Mouse (Mus musculus) neural tube, embryonic 14.5 days (tissue): ENCODE results near the gene Tedc1. TPM values are rescaled to one million over a fixed set of nuclear protein-coding genes. Genes with fewer than 3 reads are reported as not detected.

ENCODE experiments used
- ATAC-seq: fragments of 200-750 bp; cut with Nextera tagmentation; 2 replicates; pipeline ENCODE4 v1.8.0; 2017; ENCODE audit warnings: low read depth, mild to moderate bottlenecking, moderate TSS enrichment, moderate library complexity
- H3K27ac ChIP-seq: fragments of 300-500 bp; sonication (generic); 2 replicates; pipeline ENCODE4 v1.5.1; 2014; ENCODE audit warnings: low read depth, mild to moderate bottlenecking, control low read depth, low read length, moderate library complexity, mixed read lengths
- H3K27me3 ChIP-seq: fragments of 300-500 bp; sonication (generic); 2 replicates; pipeline ENCODE4 v1.6.1; 2014; ENCODE audit warnings: low read length; ENCODE audit not compliant: control insufficient read depth, insufficient read depth
- H3K36me3 ChIP-seq: fragments of 300-500 bp; sonication (generic); 2 replicates; pipeline ENCODE4 v1.6.1; 2014; ENCODE audit warnings: low read length, mixed read lengths; ENCODE audit not compliant: control insufficient read depth, insufficient read depth
- H3K4me1 ChIP-seq: fragments of 300-500 bp; sonication (generic); 2 replicates; pipeline ENCODE4 v1.6.1; 2014; ENCODE audit warnings: low read length; ENCODE audit not compliant: control insufficient read depth, insufficient read depth
- H3K4me2 ChIP-seq: fragments of 300-500 bp; sonication (generic); 2 replicates; pipeline ENCODE4 v1.6.1; 2014; ENCODE audit warnings: mild to moderate bottlenecking, low read depth, low read length, control low read depth
- H3K4me3 ChIP-seq: fragments of 300-500 bp; sonication (generic); 2 replicates; pipeline ENCODE4 v1.5.1; 2014; ENCODE audit warnings: low read depth, low read length, control low read depth, mixed read lengths
- H3K9ac ChIP-seq: fragments of 300-500 bp; sonication (generic); replicated peaks from 2 replicates; pipeline ENCODE4 v1.6.1; 2014; ENCODE audit warnings: low read depth, mild to moderate bottlenecking, control low read depth, low read length, mixed read lengths
- H3K9me3 ChIP-seq: fragments of 300-500 bp; sonication (generic); 2 replicates; pipeline ENCODE4 v1.6.1; 2016; ENCODE audit warnings: low read length; ENCODE audit not compliant: control insufficient read depth
- WGBS: fragments of 180-500 bp; shearing (Covaris S2); extraction: QIAGEN DNeasy Blood & Tissue Kit; methylation state at CpG from one replicate; pipeline ENCODE4 v1.1.7; 2014; 5-methylcytosine and 5-hydroxymethylcytosine counted together
- polyA plus RNA-seq: library from polyadenylated mRNA; unstranded; fragments of >200 nt; fragmentation: Nextera tagmentation; extraction: Ambion mirVana; gene quantifications from 2 replicates; pipeline ENCODE4 v1.2.1, GENCODE M21; 2014

The Tedc1 gene
- polyA plus RNA-seq, 1 experiment from 2014 or later = 17.5 TPM

DNA sequence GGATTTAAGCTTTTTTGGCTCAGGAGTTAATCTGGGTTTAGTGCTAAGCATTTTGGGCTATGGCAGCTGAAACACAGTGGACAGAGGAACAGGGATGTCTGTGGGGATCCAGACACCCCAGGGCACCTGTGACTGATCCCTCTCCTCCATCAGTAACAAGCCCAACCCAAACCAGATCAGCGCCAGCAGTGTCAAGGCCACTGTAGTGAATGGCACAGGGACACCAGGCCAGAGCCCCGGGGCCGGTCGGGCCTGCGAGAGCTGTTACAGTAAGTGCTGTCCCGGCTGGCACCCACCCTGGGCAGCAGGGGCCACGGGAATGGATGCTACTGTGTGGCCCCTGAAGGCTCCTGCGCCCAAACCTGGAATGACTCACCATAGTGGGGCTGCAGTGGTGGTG is 25.5 kb upstream of the Tedc1 start:
- 97% methylated on average over 8 of the region's 8 CpGs for WGBS

DNA sequence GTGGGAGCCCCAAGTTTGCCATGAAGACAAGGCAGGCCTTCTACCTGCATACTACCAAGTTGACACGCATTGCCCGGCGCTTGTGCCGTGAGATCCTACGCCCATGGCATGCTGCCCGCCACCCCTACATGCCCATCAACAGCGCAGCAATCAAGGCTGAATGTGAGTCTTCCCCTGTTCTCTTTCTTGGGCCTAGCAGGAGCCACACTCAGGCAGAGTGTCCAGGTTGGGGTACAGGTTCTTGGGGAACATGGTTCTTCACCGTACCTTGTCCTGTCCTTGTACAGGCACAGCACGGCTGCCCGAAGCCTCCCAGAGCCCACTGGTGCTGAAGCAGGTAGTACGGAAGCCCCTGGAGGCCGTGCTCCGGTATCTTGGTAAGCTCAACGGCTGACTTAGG is 24.6 kb upstream of the Tedc1 start:
- Histone ChIP-seq H3K4me3 (no peak overlapping the region), H3K4me2 (no peak overlapping the region), H3K27me3 (no peaks in the 10 kb centered on the region), H3K9me3 (no peaks in the 10 kb centered on the region), H3K9ac (no peak overlapping the region), H3K36me3 (peaks cover 90% of the 10 kb centered on the region), H3K27ac (no peak overlapping the region), H3K4me1 (no peaks in the 10 kb centered on the region)
- WGBS = 99% methylated on average over 14 of the region's 14 CpGs
- no peak for ATAC-seq

More for the DNA sequence above, 25.5 kb upstream of the Tedc1 start:
- Histone ChIP-seq H3K4me3 (no peak overlapping the region), H3K9ac (no peak overlapping the region), H3K36me3 (peaks cover 88% of the 10 kb centered on the region), H3K27me3 (no peaks in the 10 kb centered on the region), H3K9me3 (no peaks in the 10 kb centered on the region), H3K27ac (no peak overlapping the region), H3K4me1 (no peaks in the 10 kb centered on the region), H3K4me2 (no peak overlapping the region)
- no peak for ATAC-seq

DNA sequence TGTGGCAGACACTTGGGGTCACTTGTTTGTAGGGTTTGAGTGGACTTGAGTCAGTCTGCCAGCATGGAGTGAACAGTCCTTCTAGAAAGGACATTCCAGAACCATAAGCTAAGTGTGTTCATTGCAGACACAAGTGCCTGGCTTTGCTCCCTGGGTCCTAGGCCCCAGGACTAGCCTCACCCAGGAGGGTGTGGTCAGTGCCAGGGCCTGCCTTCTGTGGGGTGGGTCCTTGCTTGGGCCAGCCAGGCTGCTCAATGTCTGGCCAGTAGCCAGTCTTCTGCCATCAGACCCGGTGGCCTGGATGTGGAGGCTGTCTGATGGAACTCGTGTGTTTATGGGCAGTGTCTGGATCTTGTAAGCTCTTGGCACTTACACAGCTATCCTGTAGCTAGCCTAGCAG is 23.7 kb upstream of the Tedc1 start:
- WGBS = 67% methylated on average over 2 of the region's 2 CpGs
- Histone ChIP-seq H3K27ac (no peak overlapping the region), H3K4me3 (no peak overlapping the region), H3K4me2 (no peak overlapping the region), H3K27me3 (no peaks in the 10 kb centered on the region), H3K4me1 (no peaks in the 10 kb centered on the region), H3K36me3 (peaks cover 89% of the 10 kb centered on the region), H3K9ac (no peak overlapping the region), H3K9me3 (no peaks in the 10 kb centered on the region)
- no peak for ATAC-seq

DNA sequence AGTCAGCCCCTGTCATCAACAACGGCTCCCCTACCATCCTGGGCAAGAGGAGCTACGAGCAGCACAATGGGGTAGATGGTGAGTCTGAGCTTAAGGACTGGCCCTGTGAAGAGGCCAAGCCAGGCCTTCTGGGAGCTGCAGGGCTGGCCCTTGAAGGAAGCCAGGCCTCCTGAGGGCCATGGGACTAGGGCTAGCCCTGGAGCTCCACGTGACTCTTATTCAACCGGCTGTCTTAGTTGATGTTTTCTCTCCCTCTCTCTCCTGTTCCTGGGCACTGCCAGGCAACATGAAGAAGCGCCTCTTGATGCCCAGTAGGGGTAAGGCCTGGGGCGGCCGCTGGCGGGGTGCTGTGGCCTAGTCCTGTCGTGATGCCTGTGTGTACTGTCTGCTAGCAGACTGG is 23.0 kb upstream of the Tedc1 start:
- Histone ChIP-seq H3K27me3 (no peaks in the 10 kb centered on the region), H3K4me1 (no peaks in the 10 kb centered on the region), H3K9me3 (no peaks in the 10 kb centered on the region), H3K4me2 (no peak overlapping the region), H3K9ac (no peak overlapping the region), H3K4me3 (no peak overlapping the region), H3K36me3 (peaks cover 83% of the 10 kb centered on the region), H3K27ac (no peak overlapping the region)
- 92% methylated on average over 9 of the region's 9 CpGs for WGBS
- no peak for ATAC-seq

- Histone ChIP-seq H3K9me3 (no peaks in the 10 kb centered on the region), H3K4me1 (peaks cover 2% of the 10 kb centered on the region; the same call in 1 of the 2 replicates), H3K4me3 (no peak overlapping the region), H3K27ac (no peak overlapping the region), H3K9ac (no peak overlapping the region), H3K36me3 (peaks cover 76% of the 10 kb centered on the region), H3K4me2 (no peak overlapping the region), H3K27me3 (no peaks in the 10 kb centered on the region)
- 87% methylated on average over 5 of the region's 5 CpGs for WGBS
- no peak for ATAC-seq
Observed at GRCm38 (mm10) chr12:113133861-113134403, 22.3 kb upstream of the Tedc1 start.

DNA sequence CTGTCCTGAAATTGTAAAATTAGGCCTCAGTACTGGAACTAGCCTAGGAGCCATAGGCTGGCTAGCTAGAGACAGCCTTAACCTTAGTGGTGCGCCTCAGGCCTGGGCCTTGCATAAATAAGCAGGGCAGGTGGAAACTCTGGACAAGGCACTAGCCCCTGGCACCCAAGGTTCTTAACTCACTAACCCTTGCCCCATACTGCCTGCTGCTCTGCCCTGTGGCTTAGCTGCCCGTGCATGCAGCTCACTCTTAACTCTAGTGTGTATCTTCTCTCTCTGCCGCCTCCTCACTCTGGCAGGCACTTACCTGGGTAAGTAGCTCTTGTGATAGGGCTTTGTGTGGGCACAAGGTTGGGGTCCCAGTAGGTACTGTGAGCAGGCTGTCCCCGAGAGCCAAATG is 21.7 kb upstream of the Tedc1 start:
- Histone ChIP-seq H3K27ac (no peak overlapping the region), H3K4me3 (no peak overlapping the region), H3K9ac (no peak overlapping the region), H3K27me3 (no peaks in the 10 kb centered on the region), H3K9me3 (no peaks in the 10 kb centered on the region), H3K4me1 (peaks cover 8% of the 10 kb centered on the region; the same call in 1 of the 2 replicates), H3K4me2 (no peak overlapping the region), H3K36me3 (peaks cover 70% of the 10 kb centered on the region)
- ATAC-seq = no peak
- WGBS = 94% methylated on average over 4 of the region's 4 CpGs

- WGBS = 92% methylated on average over 7 of the region's 7 CpGs
- Histone ChIP-seq H3K27ac (no peak overlapping the region), H3K4me2 (no peak overlapping the region), H3K27me3 (no peaks in the 10 kb centered on the region), H3K36me3 (peaks cover 62% of the 10 kb centered on the region), H3K4me1 (peaks cover 11% of the 10 kb centered on the region; the same call in 1 of the 2 replicates), H3K9ac (no peak overlapping the region), H3K4me3 (no peak overlapping the region), H3K9me3 (no peaks in the 10 kb centered on the region)
- no peak for ATAC-seq
Observed at GRCm38 (mm10) chr12:113135401-113135800, 20.8 kb upstream of the Tedc1 start.

DNA sequence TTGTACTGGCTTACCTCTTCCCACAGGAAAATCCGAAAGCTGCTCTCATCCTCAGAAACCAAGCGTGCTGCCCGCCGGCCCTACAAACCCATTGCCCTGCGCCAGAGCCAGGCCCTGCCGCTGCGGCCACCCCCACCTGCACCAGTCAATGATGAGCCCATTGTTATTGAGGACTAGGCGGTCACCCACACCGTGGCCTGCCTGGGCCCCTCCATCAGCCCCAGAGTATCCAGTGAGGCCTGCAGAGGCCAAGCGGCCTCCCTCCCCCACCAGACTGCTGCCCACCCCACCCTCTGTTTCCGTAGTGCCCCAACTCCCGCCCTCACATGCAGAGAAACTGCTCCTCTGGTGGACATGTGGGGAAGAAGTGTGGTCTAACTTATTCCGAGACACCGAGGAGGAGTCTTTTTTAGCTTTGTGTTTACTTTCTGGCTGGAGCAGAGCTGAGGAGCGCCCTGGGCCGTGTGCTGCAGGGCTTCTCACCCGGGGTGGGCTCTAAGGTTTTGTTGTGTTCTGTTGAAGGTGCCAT is 19.7 kb upstream of the Tedc1 start:
- H3K27me3 ChIP-seq = no peaks in the 10 kb centered on the region
- no peaks in the 10 kb centered on the region for H3K9me3 ChIP-seq
- no peak for ATAC-seq
- no peak overlapping the region for H3K9ac ChIP-seq
- peaks cover 52% of the 10 kb centered on the region for H3K36me3 ChIP-seq
- 76% methylated on average over 17 of the region's 17 CpGs for WGBS
- no peak overlapping the region for H3K27ac ChIP-seq
- H3K4me2 ChIP-seq = no peak overlapping the region
- H3K4me3 ChIP-seq = no peak overlapping the region
- H3K4me1 ChIP-seq = peaks cover 15% of the 10 kb centered on the region; the same call in 1 of the 2 replicates

DNA sequence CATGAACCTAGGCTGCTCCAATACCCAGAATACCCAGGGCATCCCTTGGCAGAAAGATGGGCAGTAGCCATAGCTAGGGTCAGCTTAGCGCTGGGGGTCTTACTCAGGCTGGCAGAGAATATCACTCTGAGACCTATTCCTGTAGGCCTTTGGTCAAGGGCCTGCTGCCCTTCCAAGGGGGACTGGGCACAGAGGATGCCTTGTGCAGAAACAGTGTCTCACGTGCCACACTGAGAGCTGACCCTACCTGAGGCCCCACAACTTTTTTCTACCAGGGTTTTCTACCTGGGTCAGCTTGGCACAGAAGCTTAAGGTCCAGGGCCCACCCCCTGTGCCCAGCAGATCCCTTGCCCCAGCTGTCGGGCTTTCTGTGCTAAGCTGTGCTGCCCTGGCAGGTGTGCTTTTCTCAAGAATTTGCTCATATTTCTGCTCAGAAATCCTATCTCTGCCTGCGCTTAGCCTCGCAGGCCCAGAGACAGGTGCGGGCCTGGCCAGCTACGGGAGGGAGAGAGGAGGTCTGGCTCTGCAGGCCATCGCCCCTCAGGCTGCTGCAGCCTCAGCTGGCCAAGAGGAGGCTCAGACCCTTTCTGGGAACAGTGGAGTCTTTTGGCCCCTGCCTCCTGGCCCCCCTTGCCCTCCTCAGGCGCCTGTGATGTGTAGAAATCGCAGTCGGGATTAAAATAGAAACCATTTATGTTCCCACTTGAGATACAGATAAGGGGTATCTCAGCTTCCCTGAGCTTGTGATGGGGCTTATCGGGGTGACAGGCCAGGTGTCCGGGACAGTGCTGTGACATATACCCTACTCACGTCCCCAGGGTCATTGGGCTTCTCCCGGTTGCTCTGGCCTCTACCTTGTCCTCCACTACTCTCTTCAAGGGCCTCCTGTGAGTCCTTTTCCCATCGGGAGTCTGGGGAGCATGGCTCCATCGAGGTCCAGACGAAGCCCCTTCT is 18.7 kb upstream of the Tedc1 start:
- no peak for ATAC-seq
- H3K36me3 ChIP-seq = peaks cover 42% of the 10 kb centered on the region
- peaks cover 24% of the 10 kb centered on the region for H3K4me1 ChIP-seq
- H3K9ac ChIP-seq = no peak overlapping the region
- H3K27ac ChIP-seq = no peak overlapping the region
- WGBS = 88% methylated on average over 18 of the region's 18 CpGs
- H3K4me2 ChIP-seq = no peak overlapping the region
- no peak overlapping the region for H3K4me3 ChIP-seq
- no peaks in the 10 kb centered on the region for H3K27me3 ChIP-seq
- H3K9me3 ChIP-seq = no peaks in the 10 kb centered on the region
